Mouse (Mus musculus) stomach, embryonic 15.5 days (tissue): ENCODE measurements at regions not wholly inside any gene's neighbourhood (a gene's known extent, or its start where the extent isn't known, plus 50 kb on each side); places are given as distances from the start of the nearest gene placed in this dataset.
A peak's percentile ranks its signal among the peaks of the same experiment; 100 is the strongest.

ENCODE experiments used
- ATAC-seq: fragments of 200-750 bp; cut with Nextera tagmentation; 2 replicates; pipeline ENCODE4 v1.8.0; 2017; ENCODE audit warnings: low read depth, moderate number of reproducible peaks, moderate TSS enrichment; ENCODE audit not compliant: insufficient read depth, low FRiP score
- H3K27ac ChIP-seq: fragments of 300-500 bp; sonication (generic); 2 replicates; pipeline ENCODE4 v1.5.1; 2015; ENCODE audit warnings: mild to moderate bottlenecking, inconsistent platforms
- H3K27me3 ChIP-seq: fragments of 300-500 bp; sonication (generic); replicated peaks from 2 replicates; pipeline ENCODE4 v1.6.1; 2015; ENCODE audit warnings: inconsistent platforms
- H3K36me3 ChIP-seq: fragments of 300-500 bp; sonication (generic); 2 replicates; pipeline ENCODE4 v1.6.1; 2015; ENCODE audit warnings: inconsistent platforms
- H3K4me1 ChIP-seq: fragments of 300-500 bp; sonication (generic); 2 replicates; pipeline ENCODE4 v1.6.1; 2015; ENCODE audit warnings: inconsistent platforms
- H3K4me2 ChIP-seq: fragments of 300-500 bp; sonication (generic); 2 replicates; pipeline ENCODE4 v1.6.1; 2015; ENCODE audit warnings: mild to moderate bottlenecking, inconsistent platforms
- H3K4me3 ChIP-seq: fragments of 300-500 bp; sonication (generic); replicated peaks from 2 replicates; pipeline ENCODE4 v1.5.1; 2015; ENCODE audit warnings: inconsistent platforms
- H3K9ac ChIP-seq: fragments of 300-500 bp; sonication (generic); 2 replicates; pipeline ENCODE4 v1.6.1; 2015; ENCODE audit warnings: inconsistent platforms
- H3K9me3 ChIP-seq: fragments of 300-500 bp; sonication (generic); 2 replicates; pipeline ENCODE4 v1.6.1; 2016; ENCODE audit warnings: inconsistent platforms
- WGBS: fragments of 180-500 bp; shearing (Covaris S2); methylation state at CpG from one replicate; pipeline ENCODE4 v1.1.7; 2015; 5-methylcytosine and 5-hydroxymethylcytosine counted together

GRCm38 (mm10) chr4:62780837-62781236, 184.5 kb upstream of the Zfp618 start:
- WGBS, result 42% methylated on average over 10 of the region's 11 CpGs
- Histone ChIP-seq H3K4me3 (peak overlapping the region; percentile 40), H3K36me3 (no peaks in the 10 kb centered on the region), H3K27ac (no peak overlapping the region), H3K4me1 (peaks cover 2% of the 10 kb centered on the region; the same call in 1 of the 2 replicates), H3K9ac (no peak overlapping the region), H3K4me2 (peak overlapping the region; percentile 61), H3K27me3 (no peaks in the 10 kb centered on the region), H3K9me3 (no peaks in the 10 kb centered on the region)
- ATAC-seq, result peak; percentile 14; the same call in 1 of the 2 replicates

GRCm38 (mm10) chr4:62781309-62781800, 184.0 kb upstream of the Zfp618 start:
- ATAC-seq, result no peak
- Histone ChIP-seq H3K4me2 (no peak overlapping the region), H3K9me3 (no peaks in the 10 kb centered on the region), H3K9ac (no peak overlapping the region), H3K4me1 (peaks cover 2% of the 10 kb centered on the region; the same call in 1 of the 2 replicates), H3K27ac (no peak overlapping the region), H3K4me3 (no peak overlapping the region), H3K36me3 (no peaks in the 10 kb centered on the region), H3K27me3 (no peaks in the 10 kb centered on the region)
- 28% methylated on average over 8 of the region's 8 CpGs for WGBS

- Histone ChIP-seq H3K4me1 (peaks cover 2% of the 10 kb centered on the region; the same call in 1 of the 2 replicates), H3K9me3 (no peaks in the 10 kb centered on the region), H3K27me3 (no peaks in the 10 kb centered on the region), H3K27ac (no peak overlapping the region), H3K4me3 (no peak overlapping the region), H3K4me2 (no peak overlapping the region), H3K36me3 (no peaks in the 10 kb centered on the region), H3K9ac (no peak overlapping the region)
- no peak for ATAC-seq
- 85% methylated on average over 7 of the region's 7 CpGs for WGBS
These were observed 179.7 kb upstream of the Zfp618 start for GRCm38 (mm10) chr4:62785711-62786110.

GRCm38 (mm10) chr4:62789696-62790095, 175.7 kb upstream of the Zfp618 start:
- 66% methylated on average over 4 of the region's 4 CpGs for WGBS
- no peak for ATAC-seq

GRCm38 (mm10) chr4:62793582-62793981, 171.8 kb upstream of the Zfp618 start:
- 70% methylated on average over 5 of the region's 5 CpGs for WGBS
- no peaks in the 10 kb centered on the region for H3K27me3 ChIP-seq
- H3K9me3 ChIP-seq, result no peaks in the 10 kb centered on the region
- H3K4me1 ChIP-seq, result no peaks in the 10 kb centered on the region
- H3K4me2 ChIP-seq, result no peak overlapping the region
- H3K4me3 ChIP-seq, result no peak overlapping the region
- no peak overlapping the region for H3K9ac ChIP-seq
- no peak overlapping the region for H3K27ac ChIP-seq
- ATAC-seq, result no peak
- no peaks in the 10 kb centered on the region for H3K36me3 ChIP-seq

More at GRCm38 (mm10) chr4:62789696-62790095, 175.7 kb upstream of the Zfp618 start:
- H3K4me2 ChIP-seq, result no peak overlapping the region
- no peaks in the 10 kb centered on the region for H3K27me3 ChIP-seq
- no peak overlapping the region for H3K4me3 ChIP-seq
- no peak overlapping the region for H3K27ac ChIP-seq
- no peaks in the 10 kb centered on the region for H3K4me1 ChIP-seq
- no peak overlapping the region for H3K9ac ChIP-seq
- no peaks in the 10 kb centered on the region for H3K9me3 ChIP-seq
- no peaks in the 10 kb centered on the region for H3K36me3 ChIP-seq

- Histone ChIP-seq H3K36me3 (no peaks in the 10 kb centered on the region), H3K9ac (no peak overlapping the region), H3K4me3 (no peak overlapping the region), H3K9me3 (no peaks in the 10 kb centered on the region), H3K4me1 (no peaks in the 10 kb centered on the region), H3K27me3 (no peaks in the 10 kb centered on the region), H3K27ac (no peak overlapping the region), H3K4me2 (no peak overlapping the region)
- WGBS, result 72% methylated on average over 10 of the region's 10 CpGs
- ATAC-seq, result no peak
These were observed 169.8 kb upstream of the Zfp618 start for GRCm38 (mm10) chr4:62795538-62795937.

- Histone ChIP-seq H3K4me2 (no peak overlapping the region), H3K9ac (no peak overlapping the region), H3K27me3 (no peaks in the 10 kb centered on the region), H3K36me3 (no peaks in the 10 kb centered on the region), H3K27ac (no peak overlapping the region), H3K4me1 (no peaks in the 10 kb centered on the region), H3K4me3 (no peak overlapping the region), H3K9me3 (no peaks in the 10 kb centered on the region)
- WGBS, result 70% methylated on average over 4 of the region's 4 CpGs
- no peak for ATAC-seq
These were observed 165.4 kb upstream of the Zfp618 start for GRCm38 (mm10) chr4:62799923-62800322.

GRCm38 (mm10) chr4:62805841-62806240, 159.5 kb upstream of the Zfp618 start:
- H3K4me2 ChIP-seq, result no peak overlapping the region
- H3K27me3 ChIP-seq, result no peaks in the 10 kb centered on the region
- no peaks in the 10 kb centered on the region for H3K36me3 ChIP-seq
- no peak for ATAC-seq
- H3K4me3 ChIP-seq, result no peak overlapping the region
- H3K4me1 ChIP-seq, result no peaks in the 10 kb centered on the region
- no peaks in the 10 kb centered on the region for H3K9me3 ChIP-seq
- H3K27ac ChIP-seq, result no peak overlapping the region
- 10% methylated on average over 6 of the region's 6 CpGs for WGBS
- no peak overlapping the region for H3K9ac ChIP-seq

- Histone ChIP-seq H3K4me2 (no peak overlapping the region), H3K27me3 (no peaks in the 10 kb centered on the region), H3K9ac (no peak overlapping the region), H3K9me3 (no peaks in the 10 kb centered on the region), H3K27ac (no peak overlapping the region), H3K4me3 (no peak overlapping the region), H3K4me1 (no peaks in the 10 kb centered on the region), H3K36me3 (no peaks in the 10 kb centered on the region)
- ATAC-seq, result no peak
- 41% methylated on average over 2 of the region's 2 CpGs for WGBS
These were observed 158.6 kb upstream of the Zfp618 start for GRCm38 (mm10) chr4:62806786-62807185.

GRCm38 (mm10) chr4:62807926-62808552, 157.3 kb upstream of the Zfp618 start:
- no peak overlapping the region for H3K27ac ChIP-seq
- no peak overlapping the region for H3K4me2 ChIP-seq
- no peak overlapping the region for H3K4me3 ChIP-seq
- no peaks in the 10 kb centered on the region for H3K36me3 ChIP-seq
- no peak overlapping the region for H3K9ac ChIP-seq
- no peaks in the 10 kb centered on the region for H3K9me3 ChIP-seq
- no peaks in the 10 kb centered on the region for H3K4me1 ChIP-seq
- ATAC-seq, result no peak
- H3K27me3 ChIP-seq, result no peaks in the 10 kb centered on the region
- 69% methylated on average over 12 of the region's 12 CpGs for WGBS

- Histone ChIP-seq H3K36me3 (no peaks in the 10 kb centered on the region), H3K27ac (no peak overlapping the region), H3K4me2 (no peak overlapping the region), H3K9ac (no peak overlapping the region), H3K9me3 (no peaks in the 10 kb centered on the region), H3K27me3 (no peaks in the 10 kb centered on the region), H3K4me3 (no peak overlapping the region), H3K4me1 (no peaks in the 10 kb centered on the region)
- ATAC-seq, result no peak
- 93% methylated on average over 12 of the region's 12 CpGs for WGBS
These were observed 156.8 kb upstream of the Zfp618 start for GRCm38 (mm10) chr4:62808553-62808950.

- Histone ChIP-seq H3K4me1 (no peaks in the 10 kb centered on the region), H3K27ac (no peak overlapping the region), H3K4me3 (no peak overlapping the region), H3K27me3 (no peaks in the 10 kb centered on the region), H3K36me3 (no peaks in the 10 kb centered on the region), H3K9ac (no peak overlapping the region), H3K9me3 (no peaks in the 10 kb centered on the region), H3K4me2 (no peak overlapping the region)
- no peak for ATAC-seq
- WGBS, result 77% methylated on average over 4 of the region's 4 CpGs
These were observed 156.3 kb upstream of the Zfp618 start for GRCm38 (mm10) chr4:62809048-62809447.

- H3K9ac ChIP-seq, result no peak overlapping the region
- no peaks in the 10 kb centered on the region for H3K36me3 ChIP-seq
- no peaks in the 10 kb centered on the region; the same call in 1 of the 2 replicates for H3K4me1 ChIP-seq
- no peaks in the 10 kb centered on the region for H3K27me3 ChIP-seq
- no peaks in the 10 kb centered on the region for H3K9me3 ChIP-seq
- no peak overlapping the region for H3K4me2 ChIP-seq
- ATAC-seq, result no peak
- no peak overlapping the region for H3K27ac ChIP-seq
- 79% methylated on average over 2 of the region's 2 CpGs for whole genome bisulfite sequencing
- H3K4me3 ChIP-seq, result no peak overlapping the region
These were observed 145.5 kb upstream of the Zfp618 start for GRCm38 (mm10) chr4:62819889-62820288.
